In genomic region chr2:59407512-59407988, GRCm38 (mm10) we compare ENCODE assay signal across 11 mouse cellular contexts.
A peak's percentile ranks its signal among the peaks of the same experiment; 100 is the strongest.
DNase-seq lines count a peak whose midpoint lies in the region; ATAC-seq and TF ChIP-seq lines count a peak whose summit lies in the region.
"Had no signal": no experiment of that assay in that cellular context is flagged by ENCODE, and none has a peak within 500 bp of the region (broad histone marks: within the 10 kb centered on the region; RNA-seq: fewer than 3 reads in every experiment).

No protein-coding gene starts in this region.

- 77% methylated on average over 13 of the region's 13 CpGs for WGBS in intestine, embryonic 14.5 days
- 69% methylated on average over 13 of the region's 13 CpGs for WGBS in intestine, postnatal 0 days
- 43% methylated on average over 13 of the region's 13 CpGs for WGBS in embryonic facial prominence, embryonic 10.5 days
- 39% methylated on average over 13 of the region's 13 CpGs for WGBS in heart, postnatal 0 days
- WGBS in neural tube, embryonic 13.5 days = 53% methylated on average over 13 of the region's 13 CpGs

- no peak overlapping the region for H3K9ac ChIP-seq in intestine, embryonic 14.5 days (ENCODE audit: low read length)
- H3K9ac ChIP-seq in intestine, postnatal 0 days (ENCODE audit: low read depth, low read length) = no peak overlapping the region
- H3K9ac ChIP-seq in heart, postnatal 0 days (replicated peaks; ENCODE audit: low read depth, low read length) = no peak overlapping the region
- H3K9ac ChIP-seq in neural tube, embryonic 13.5 days = no peak overlapping the region
- H3K9ac ChIP-seq: embryonic facial prominence, embryonic 13.5 days; limb, embryonic 13.5 days had no signal

- no peak for TF ChIP-seq EP300 in heart, postnatal 0 days (IDR thresholded peaks at IDR 0.05; ENCODE audit: low read depth)

- peak; percentile 15; the same call in 1 of the 2 replicates for ATAC-seq in intestine, embryonic 14.5 days (replicated peaks; ENCODE audit: low FRiP score, low TSS enrichment, low read depth)
- no peak for ATAC-seq in intestine, postnatal 0 days
- ATAC-seq in heart, postnatal 0 days (ENCODE audit: insufficient read depth, low read depth) = peak; percentile 84
- ATAC-seq in neural tube, embryonic 13.5 days (ENCODE audit: low read depth) = peak; percentile 84

- H3K27ac ChIP-seq in intestine, embryonic 14.5 days (ENCODE audit: low read depth) = no peak overlapping the region
- no peak overlapping the region for H3K27ac ChIP-seq in intestine, postnatal 0 days (ENCODE audit: low read depth, low read length)
- peak overlapping the region; percentile 30; the same call in 1 of the 2 replicates for H3K27ac ChIP-seq in embryonic facial prominence, embryonic 10.5 days (replicated peaks)
- H3K27ac ChIP-seq in heart, postnatal 0 days (ENCODE audit: low read depth) = peak overlapping the region; percentile 77
- peak overlapping the region; percentile 78 for H3K27ac ChIP-seq in left cerebral cortex, adult 2 months
- H3K27ac ChIP-seq in neural tube, embryonic 13.5 days (replicated peaks) = peak overlapping the region; percentile 42; the same call in 1 of the 2 replicates
- H3K27ac ChIP-seq: embryonic facial prominence, embryonic 13.5 days; limb, embryonic 13.5 days had no signal

- H3K36me3 ChIP-seq in intestine, embryonic 14.5 days (ENCODE audit: control insufficient read depth, insufficient read depth, low read length) = no peaks in the 10 kb centered on the region
- no peaks in the 10 kb centered on the region for H3K36me3 ChIP-seq in intestine, postnatal 0 days (ENCODE audit: control insufficient read depth, insufficient read depth)
- no peaks in the 10 kb centered on the region for H3K36me3 ChIP-seq in embryonic facial prominence, embryonic 10.5 days (replicated peaks)
- no peaks in the 10 kb centered on the region for H3K36me3 ChIP-seq in heart, postnatal 0 days (replicated peaks; ENCODE audit: control insufficient read depth, insufficient read depth, low read length)
- no peaks in the 10 kb centered on the region for H3K36me3 ChIP-seq in neural tube, embryonic 13.5 days
- H3K36me3 ChIP-seq: embryonic facial prominence, embryonic 13.5 days; limb, embryonic 13.5 days had no signal

- no peak overlapping the region for H3K4me3 ChIP-seq in intestine, embryonic 14.5 days (ENCODE audit: low read depth, low read length)
- no peak overlapping the region for H3K4me3 ChIP-seq in intestine, postnatal 0 days (ENCODE audit: low read depth, low read length)
- no peak overlapping the region for H3K4me3 ChIP-seq in embryonic facial prominence, embryonic 10.5 days
- H3K4me3 ChIP-seq in heart, postnatal 0 days (ENCODE audit: low read depth, low read length) = no peak overlapping the region
- H3K4me3 ChIP-seq in left cerebral cortex, adult 2 months = no peak overlapping the region
- H3K4me3 ChIP-seq in neural tube, embryonic 13.5 days = no peak overlapping the region
- H3K4me3 ChIP-seq: embryonic facial prominence, embryonic 13.5 days; limb, embryonic 13.5 days had no signal

- no peak for TF ChIP-seq CTCF in intestine, postnatal 0 days (IDR thresholded peaks at IDR 0.05; ENCODE audit: low read depth)
- no peak for TF ChIP-seq CTCF in heart, postnatal 0 days (IDR thresholded peaks at IDR 0.05; ENCODE audit: low read depth)
- TF ChIP-seq CTCF in left cerebral cortex, adult 2 months (IDR thresholded peaks at IDR 0.05) = no peak

- no peaks in the 10 kb centered on the region for H3K4me1 ChIP-seq in intestine, embryonic 14.5 days (replicated peaks; ENCODE audit: control insufficient read depth, insufficient read depth, low read length)
- no peaks in the 10 kb centered on the region for H3K4me1 ChIP-seq in intestine, postnatal 0 days (replicated peaks; ENCODE audit: control insufficient read depth, insufficient read depth, low read length)
- peaks cover 12% of the 10 kb centered on the region for H3K4me1 ChIP-seq in embryonic facial prominence, embryonic 10.5 days
- H3K4me1 ChIP-seq in heart, postnatal 0 days (ENCODE audit: control insufficient read depth, insufficient read depth) = peaks cover 18% of the 10 kb centered on the region
- peaks cover 10% of the 10 kb centered on the region; the same call in 1 of the 2 replicates for H3K4me1 ChIP-seq in neural tube, embryonic 13.5 days (replicated peaks)

- H3K9me3 ChIP-seq in intestine, embryonic 14.5 days (ENCODE audit: control insufficient read depth, low read length) = peaks cover 3% of the 10 kb centered on the region; the same call in 1 of the 2 replicates
- no peaks in the 10 kb centered on the region for H3K9me3 ChIP-seq in intestine, postnatal 0 days (ENCODE audit: control insufficient read depth)
- H3K9me3 ChIP-seq in embryonic facial prominence, embryonic 10.5 days = no peaks in the 10 kb centered on the region
- H3K9me3 ChIP-seq in heart, postnatal 0 days (replicated peaks; ENCODE audit: control insufficient read depth, low read length) = peaks cover 2% of the 10 kb centered on the region
- no peaks in the 10 kb centered on the region for H3K9me3 ChIP-seq in neural tube, embryonic 13.5 days

- intact Hi-C loops in left cerebral cortex, adult 2 months (cut with DNase I) = no loop called here

- no peaks in the 10 kb centered on the region for H3K27me3 ChIP-seq in intestine, embryonic 14.5 days (replicated peaks; ENCODE audit: control insufficient read depth, insufficient read depth, low read length)
- no peaks in the 10 kb centered on the region for H3K27me3 ChIP-seq in intestine, postnatal 0 days (replicated peaks; ENCODE audit: control insufficient read depth, insufficient read depth, low read length)
- H3K27me3 ChIP-seq in embryonic facial prominence, embryonic 10.5 days (replicated peaks; ENCODE audit: low read depth, poor library complexity, severe bottlenecking) = no peaks in the 10 kb centered on the region
- no peaks in the 10 kb centered on the region for H3K27me3 ChIP-seq in heart, postnatal 0 days (ENCODE audit: control insufficient read depth, insufficient read depth, low read length)
- no peaks in the 10 kb centered on the region for H3K27me3 ChIP-seq in neural tube, embryonic 13.5 days
- H3K27me3 ChIP-seq: CH12.LX; embryonic facial prominence, embryonic 13.5 days; limb, embryonic 13.5 days had no signal

- no peak overlapping the region for H3K4me2 ChIP-seq in intestine, embryonic 14.5 days (ENCODE audit: low read length)
- H3K4me2 ChIP-seq in intestine, postnatal 0 days (replicated peaks; ENCODE audit: low read depth) = no peak overlapping the region
- no peak overlapping the region for H3K4me2 ChIP-seq in heart, postnatal 0 days (ENCODE audit: low read depth, low read length)
- H3K4me2 ChIP-seq in neural tube, embryonic 13.5 days = no peak overlapping the region
- H3K4me2 ChIP-seq: embryonic facial prominence, embryonic 13.5 days; limb, embryonic 13.5 days had no signal

- DNase-seq in intestine, embryonic 14.5 days (ENCODE audit: low spot score) = no peak
- peak; percentile 38 for DNase-seq in embryonic facial prominence, embryonic 10.5 days (ENCODE audit: low spot score)
- peak; percentile 42 for DNase-seq in heart, postnatal 0 days (ENCODE audit: low spot score)
- peak; percentile 26 to 60 for DNase-seq in left cerebral cortex, adult 2 months (ENCODE audit: extremely low spot score in 1 of 2, low spot score in 2 of 2)
- no peak for DNase-seq in kidney, adult 18-20 months
- DNase-seq in kidney, postnatal 25 days = no peak

Comparison
In these comparisons a context has a peak if more than half of its experiments do, and no peak if none do; other contexts are left out.
1. DNase-seq: peak in embryonic facial prominence, embryonic 10.5 days (single experiment), heart, postnatal 0 days (single experiment) and left cerebral cortex, adult 2 months (2 of 2); none in intestine, embryonic 14.5 days (single experiment), kidney, adult 18-20 months (single experiment) and kidney, postnatal 25 days (0 of 2).
2. H3K27ac ChIP-seq: peak in embryonic facial prominence, embryonic 10.5 days (single experiment), heart, postnatal 0 days (single experiment), left cerebral cortex, adult 2 months (single experiment) and neural tube, embryonic 13.5 days (single experiment); none in intestine, embryonic 14.5 days (single experiment) and intestine, postnatal 0 days (single experiment).